Mouse (Mus musculus): Measurements from ENCODE around the gene Neu1. TPM values are rescaled to one million over a fixed set of nuclear protein-coding genes. Genes with fewer than 3 reads are reported as not detected.
A peak's percentile ranks its signal among the peaks of the same experiment; 100 is the strongest.
"Not testable (repeated sequence)": the region's sequence is repeated elsewhere in the genome, so short reads cannot be mapped to it uniquely, and the experiment has no call there.

Neu1 gene
- polyA plus RNA-seq, 1 experiment from 2014 or later, result 17.9 TPM

GRCm38 (mm10) chr17:34950514-34951455 lies 19.7 kb downstream of the Neu1 start:
- Histone ChIP-seq H3K27ac (peak overlapping the region; percentile 90), H3K4me2 (peak overlapping the region; percentile 79), H3K4me3 (peak overlapping the region; percentile 86), H3K36me3 (peaks cover 18% of the 10 kb centered on the region), H3K27me3 (peaks cover 3% of the 10 kb centered on the region; the same call in 1 of the 2 replicates), H3K9ac (peak overlapping the region; percentile 98), H3K4me1 (peaks cover 13% of the 10 kb centered on the region), H3K9me3 (no peaks in the 10 kb centered on the region)
- ATAC-seq (ENCODE audit: borderline replicate concordance, extremely low read depth, low FRiP score, low TSS enrichment), result no peak
- 26% methylated on average over 10 of the region's 10 CpGs for WGBS

DNA sequence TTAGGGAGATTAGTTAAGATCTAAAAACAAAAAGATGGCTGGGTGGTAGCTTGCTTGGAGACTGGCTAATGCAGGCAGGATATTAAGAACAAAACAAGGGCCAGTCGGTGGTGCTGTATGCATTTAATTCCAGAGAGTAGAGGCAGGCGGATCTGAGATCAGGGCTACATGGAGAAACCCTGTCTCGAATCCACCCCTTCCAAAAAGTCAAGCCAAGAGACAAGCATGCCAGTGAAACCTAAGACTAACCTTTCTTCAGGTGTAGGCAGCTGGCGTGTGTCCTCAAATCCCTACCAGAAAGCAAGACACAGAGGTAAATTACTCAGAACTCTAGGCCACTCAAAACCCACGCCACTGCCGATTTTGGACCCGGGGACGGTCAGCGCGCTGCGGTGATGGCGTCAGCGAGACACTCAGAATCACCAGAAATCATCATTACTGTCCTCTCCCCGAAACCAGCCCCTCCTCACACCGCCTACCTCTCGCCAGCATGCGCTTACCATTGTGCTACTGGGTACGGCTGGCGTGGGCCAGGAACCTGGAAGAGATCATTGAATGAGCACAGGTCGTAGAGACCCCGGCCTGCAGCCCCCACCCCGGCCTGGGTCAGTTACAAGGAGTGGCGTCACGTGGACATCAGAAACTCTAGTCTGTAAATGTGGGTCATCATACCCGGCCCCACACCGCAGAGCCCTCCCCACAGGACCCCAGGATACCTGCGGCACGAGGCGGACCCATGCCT lies 20.8 kb downstream of the Neu1 start:
- Histone ChIP-seq H3K27ac (peak overlapping the region; percentile 90), H3K9me3 (no peaks in the 10 kb centered on the region), H3K4me2 (peak overlapping the region; percentile 79), H3K4me1 (peaks cover 13% of the 10 kb centered on the region), H3K27me3 (peaks cover 7% of the 10 kb centered on the region), H3K9ac (peak overlapping the region; percentile 98), H3K4me3 (peak overlapping the region; percentile 86), H3K36me3 (peaks cover 18% of the 10 kb centered on the region)
- no peak; the same call in 1 of the 2 replicates for ATAC-seq (ENCODE audit: borderline replicate concordance, extremely low read depth, low FRiP score, low TSS enrichment)
- WGBS, result under 1% methylated on average over 29 of the region's 29 CpGs

DNA sequence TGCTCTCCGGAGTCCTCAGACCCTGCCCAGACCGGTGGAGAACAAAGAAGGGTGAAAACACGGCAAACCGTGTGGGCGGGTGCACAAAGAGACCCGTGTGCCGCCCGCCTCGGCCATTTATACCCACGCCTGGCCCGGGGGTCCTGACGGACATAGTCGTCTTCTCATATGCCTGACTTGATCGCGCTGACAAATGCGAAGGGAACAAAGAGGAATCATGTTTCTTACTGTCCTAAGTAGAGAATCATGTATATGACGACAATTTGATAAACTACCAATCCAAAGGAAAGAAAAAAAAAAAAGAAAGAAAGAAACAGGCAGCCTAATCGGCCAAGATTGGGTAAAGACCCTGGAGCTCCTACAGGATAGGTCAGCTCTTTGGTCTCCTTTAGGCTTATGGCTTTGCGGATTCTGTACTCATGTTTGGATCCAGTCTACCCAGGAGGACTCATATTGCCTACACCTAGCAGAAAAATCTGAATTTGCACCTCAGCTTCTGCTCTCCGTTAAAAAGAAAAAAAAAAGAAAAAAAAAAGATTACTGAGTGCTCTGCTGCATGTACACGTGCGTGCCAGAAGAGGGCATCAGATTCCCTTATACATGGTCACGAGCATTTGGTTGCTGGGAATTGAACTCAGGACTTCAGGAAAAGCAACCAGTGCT lies 21.5 kb downstream of the Neu1 start:
- H3K27me3 ChIP-seq, result peaks cover 10% of the 10 kb centered on the region
- H3K36me3 ChIP-seq, result peaks cover 18% of the 10 kb centered on the region
- under 1% methylated on average over 23 of the region's 23 CpGs for WGBS
- peaks cover 13% of the 10 kb centered on the region for H3K4me1 ChIP-seq
- peak overlapping the region; percentile 86 for H3K4me3 ChIP-seq
- H3K9ac ChIP-seq, result peak overlapping the region; percentile 98
- peak overlapping the region; percentile 90 for H3K27ac ChIP-seq
- peak; percentile 86 for ATAC-seq (ENCODE audit: borderline replicate concordance, extremely low read depth, low FRiP score, low TSS enrichment)
- H3K9me3 ChIP-seq, result no peaks in the 10 kb centered on the region
- H3K4me2 ChIP-seq, result peak overlapping the region; percentile 79

DNA sequence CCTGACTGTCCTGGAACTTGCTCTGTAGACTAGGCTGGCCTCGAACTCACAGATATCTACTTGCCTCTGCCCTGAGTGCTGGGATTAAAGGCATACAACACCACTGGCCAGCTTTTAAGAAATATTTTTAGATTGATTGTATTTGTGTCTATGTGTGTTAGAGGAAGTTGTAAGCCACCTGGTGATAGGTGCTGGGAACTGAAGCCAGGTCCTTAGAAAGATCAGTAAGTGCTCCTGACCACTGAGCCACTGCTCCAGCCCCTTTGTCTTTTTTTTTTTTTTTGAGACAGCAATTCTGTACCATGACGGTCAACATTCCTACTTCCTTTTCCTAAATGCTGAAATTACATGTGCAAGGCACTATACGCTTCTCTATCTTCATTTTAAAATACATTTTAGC lies 22.2 kb downstream of the Neu1 start:
- WGBS, result 82% methylated on average over 3 of the region's 3 CpGs
- Histone ChIP-seq H3K27me3 (peaks cover 10% of the 10 kb centered on the region), H3K4me1 (peaks cover 13% of the 10 kb centered on the region), H3K4me2 (peak overlapping the region; percentile 79), H3K9ac (no peak overlapping the region), H3K4me3 (no peak overlapping the region; the same call in 1 of the 2 replicates), H3K27ac (no peak overlapping the region), H3K36me3 (peaks cover 18% of the 10 kb centered on the region), H3K9me3 (no peaks in the 10 kb centered on the region)
- no peak; the same call in 1 of the 2 replicates for ATAC-seq (ENCODE audit: borderline replicate concordance, extremely low read depth, low FRiP score, low TSS enrichment)

DNA sequence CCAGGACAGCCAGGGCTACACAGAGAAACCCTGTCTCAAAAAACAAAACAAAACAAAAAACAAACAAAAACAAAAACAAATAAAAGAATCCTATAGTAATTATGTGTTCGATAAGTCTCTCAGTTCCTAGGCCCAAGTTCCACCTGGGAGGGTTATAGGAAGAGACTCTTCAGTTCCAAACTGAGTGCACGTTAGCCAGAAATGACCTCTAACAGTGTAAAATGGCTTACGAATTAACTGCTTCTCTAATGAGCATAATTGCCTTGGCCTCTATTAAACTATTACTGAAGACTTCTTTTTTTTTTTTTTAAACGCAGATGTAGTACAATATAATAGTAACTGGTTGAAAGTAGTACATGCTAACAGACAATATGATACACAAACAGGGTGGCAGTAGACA lies 22.9 kb downstream of the Neu1 start:
- Histone ChIP-seq H3K9me3 (no peaks in the 10 kb centered on the region), H3K27me3 (peaks cover 10% of the 10 kb centered on the region), H3K4me2 (no peak overlapping the region), H3K4me3 (no peak overlapping the region), H3K4me1 (peaks cover 13% of the 10 kb centered on the region), H3K36me3 (peaks cover 18% of the 10 kb centered on the region), H3K9ac (no peak overlapping the region), H3K27ac (no peak overlapping the region)
- WGBS, result 89% methylated on average over 4 of the region's 4 CpGs
- no peak for ATAC-seq (ENCODE audit: borderline replicate concordance, extremely low read depth, low FRiP score, low TSS enrichment)

DNA sequence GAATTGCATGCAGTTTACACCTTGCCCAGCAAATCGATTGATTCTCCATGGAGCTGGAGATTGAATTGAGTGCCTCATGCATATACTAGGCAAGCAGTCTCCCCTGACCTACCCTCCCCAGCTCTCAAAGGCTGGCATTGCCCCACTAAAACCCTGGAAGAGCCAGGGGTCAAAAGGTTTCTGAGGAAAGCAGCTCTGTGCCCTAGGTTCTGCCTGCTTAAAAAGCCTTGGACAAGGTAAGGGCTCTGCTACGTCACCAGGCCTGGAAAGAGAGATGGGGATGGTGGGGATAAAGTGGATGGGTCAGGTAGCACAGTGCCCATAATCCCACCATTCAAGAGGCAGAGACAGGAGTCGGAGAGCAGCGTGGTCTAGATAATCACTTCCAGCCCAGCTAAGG lies 23.8 kb downstream of the Neu1 start:
- Histone ChIP-seq H3K9ac (no peak overlapping the region), H3K4me1 (peaks cover 11% of the 10 kb centered on the region), H3K27ac (no peak overlapping the region), H3K4me2 (no peak overlapping the region), H3K9me3 (no peaks in the 10 kb centered on the region), H3K36me3 (peaks cover 13% of the 10 kb centered on the region), H3K27me3 (peaks cover 10% of the 10 kb centered on the region), H3K4me3 (no peak overlapping the region)
- ATAC-seq (ENCODE audit: borderline replicate concordance, extremely low read depth, low FRiP score, low TSS enrichment), result no peak
- 86% methylated on average over 4 of the region's 4 CpGs for WGBS

- Histone ChIP-seq H3K27ac (no peak overlapping the region), H3K27me3 (peaks cover 10% of the 10 kb centered on the region), H3K9me3 (no peaks in the 10 kb centered on the region), H3K4me1 (peaks cover 13% of the 10 kb centered on the region), H3K4me2 (no peak overlapping the region), H3K4me3 (no peak overlapping the region), H3K9ac (no peak overlapping the region), H3K36me3 (peaks cover 3% of the 10 kb centered on the region)
- 68% methylated on average over 3 of the region's 3 CpGs for WGBS
- ATAC-seq (ENCODE audit: borderline replicate concordance, extremely low read depth, low FRiP score, low TSS enrichment), result no peak
Measured at GRCm38 (mm10) chr17:34955884-34956283, 24.8 kb downstream of the Neu1 start.

GRCm38 (mm10) chr17:34956340-34956739 lies 25.3 kb downstream of the Neu1 start:
- ATAC-seq (ENCODE audit: borderline replicate concordance, extremely low read depth, low FRiP score, low TSS enrichment), result no peak
- Histone ChIP-seq H3K27me3 (peaks cover 10% of the 10 kb centered on the region), H3K9me3 (no peaks in the 10 kb centered on the region), H3K27ac (no peak overlapping the region), H3K4me1 (peaks cover 11% of the 10 kb centered on the region), H3K36me3 (no peaks in the 10 kb centered on the region), H3K4me3 (no peak overlapping the region), H3K9ac (no peak overlapping the region), H3K4me2 (no peak overlapping the region)
- 27% methylated on average over 1 of the region's 1 CpGs for WGBS

DNA sequence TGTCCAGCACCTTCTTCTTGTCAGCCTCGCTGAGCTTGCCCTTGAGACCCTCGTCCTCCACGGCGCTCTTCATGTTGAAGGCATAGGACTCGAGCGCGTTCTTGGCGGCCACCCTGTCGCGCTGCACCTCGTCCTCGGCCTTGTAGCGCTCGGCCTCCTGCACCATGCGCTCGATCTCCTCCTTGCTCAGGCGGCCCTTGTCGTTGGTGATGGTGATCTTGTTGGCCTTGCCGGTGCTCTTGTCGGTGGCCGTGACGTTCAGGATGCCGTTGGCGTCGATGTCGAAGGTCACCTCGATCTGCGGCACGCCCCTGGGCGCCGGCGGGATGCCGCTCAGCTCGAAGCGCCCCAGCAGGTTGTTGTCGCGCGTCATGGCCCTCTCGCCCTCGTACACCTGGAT lies 26.2 kb downstream of the Neu1 start:
- Histone ChIP-seq H3K4me2 (peak overlapping the region; percentile 13; the same call in 1 of the 2 replicates), H3K4me1 (peaks cover 11% of the 10 kb centered on the region)
- H3K36me3 ChIP-seq; H3K4me3 ChIP-seq; H3K27me3 ChIP-seq; H3K9me3 ChIP-seq; H3K9ac ChIP-seq; H3K27ac ChIP-seq; ATAC-seq (ENCODE audit: borderline replicate concordance, extremely low read depth, low FRiP score, low TSS enrichment): not testable (repeated sequence)
- WGBS, result 10% methylated on average over 33 of the region's 40 CpGs

GRCm38 (mm10) chr17:34957966-34958365 lies 26.9 kb downstream of the Neu1 start:
- peaks cover 11% of the 10 kb centered on the region for H3K4me1 ChIP-seq
- not testable (repeated sequence) for H3K27me3 ChIP-seq; ATAC-seq (ENCODE audit: borderline replicate concordance, extremely low read depth, low FRiP score, low TSS enrichment); H3K9ac ChIP-seq; H3K4me3 ChIP-seq; H3K27ac ChIP-seq; H3K36me3 ChIP-seq; H3K4me2 ChIP-seq; H3K9me3 ChIP-seq
- 22% methylated on average over 29 of the region's 40 CpGs for WGBS

GRCm38 (mm10) chr17:34958734-34959129 lies 27.7 kb downstream of the Neu1 start:
- peak; percentile 8; the same call in 1 of the 2 replicates for ATAC-seq (ENCODE audit: borderline replicate concordance, extremely low read depth, low FRiP score, low TSS enrichment)
- under 1% methylated on average over 25 of the region's 47 CpGs for WGBS
- H3K27ac ChIP-seq, H3K9ac ChIP-seq, H3K9me3 ChIP-seq, H3K27me3 ChIP-seq, H3K36me3 ChIP-seq: not testable (repeated sequence)
- Histone ChIP-seq H3K4me3 (peak overlapping the region; percentile 58), H3K4me2 (peak overlapping the region; percentile 74), H3K4me1 (peaks cover 11% of the 10 kb centered on the region)

All from lung, embryonic 15.5 days (tissue).